Mouse (Mus musculus) testis, adult 2 months (tissue): Measurements from ENCODE around the gene Pdhx. TPM values are rescaled to one million over a fixed set of nuclear protein-coding genes. Genes with fewer than 3 reads are reported as not detected.

Experiments
- H3K27ac ChIP-seq: fragments of 200-500 bp; 2 replicates; pipeline ENCODE4 v1.5.1; 2012; ENCODE audit warnings: low read depth, low read length; ENCODE audit not compliant: control insufficient read depth, insufficient read depth
- H3K27me3 ChIP-seq: fragments of 200-500 bp; 2 replicates; pipeline ENCODE4 v1.6.1; 2012; ENCODE audit warnings: mild to moderate bottlenecking, low read length, moderate library complexity; ENCODE audit not compliant: control insufficient read depth, insufficient read depth
- H3K36me3 ChIP-seq: fragments of 200-500 bp; 2 replicates; pipeline ENCODE4 v1.6.1; 2012; ENCODE audit warnings: mild to moderate bottlenecking, low read length; ENCODE audit not compliant: control insufficient read depth, insufficient read depth
- H3K4me1 ChIP-seq: fragments of 200-500 bp; 2 replicates; pipeline ENCODE4 v1.6.1; 2012; ENCODE audit warnings: low read length; ENCODE audit not compliant: control insufficient read depth, insufficient read depth
- H3K4me3 ChIP-seq: fragments of 200-500 bp; 2 replicates; pipeline ENCODE4 v1.5.1; 2012; ENCODE audit warnings: low read depth, mild to moderate bottlenecking, low read length, moderate library complexity, mixed read lengths; ENCODE audit not compliant: control insufficient read depth
- CTCF ChIP-seq: fragments of 200-500 bp; IDR thresholded peaks from 2 replicates; pipeline ENCODE4 v1.5.1; 2012; ENCODE audit warnings: low read depth, mild to moderate bottlenecking, inconsistent platforms, low read length, moderate library complexity; ENCODE audit not compliant: control insufficient read depth, insufficient read depth, insufficient replicate concordance
- POLR2A ChIP-seq: fragments of 200-500 bp; IDR thresholded peaks from 2 replicates; pipeline ENCODE4 v1.6.1; 2012; ENCODE audit warnings: low read depth, mild to moderate bottlenecking, inconsistent platforms, low read length, moderate library complexity; ENCODE audit not compliant: control insufficient read depth
- polyA plus RNA-seq: library from polyadenylated mRNA; depleted of rRNA; stranded (reverse); fragments of >200 nt; gene quantifications from 2 replicates; pipeline ENCODE4 v1.2.3, GENCODE M21; 2012; rRNA removed

Gene Pdhx
- polyA plus RNA-seq, 1 experiment, result 47.9 TPM

DNA sequence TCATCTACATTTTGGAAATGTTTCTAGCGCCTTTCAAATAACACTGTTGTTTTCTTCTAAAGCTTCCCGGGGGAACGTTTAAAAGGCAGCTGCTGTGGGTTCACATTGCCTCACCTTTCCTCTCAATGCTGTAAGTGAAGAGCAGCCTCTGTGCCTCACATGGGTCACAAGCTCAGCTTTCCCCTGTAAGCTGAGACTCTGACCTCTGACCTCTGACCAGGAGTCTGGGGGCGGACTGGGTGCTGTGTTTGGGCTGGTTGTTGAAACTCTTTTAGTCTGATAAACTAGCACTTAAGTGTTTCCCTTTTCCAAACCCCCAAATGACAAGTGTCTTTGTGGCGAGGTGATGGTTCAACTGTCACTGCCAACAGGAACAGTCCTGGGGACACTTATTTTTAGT, 100.7 kb downstream of the Pdhx start:
- Histone ChIP-seq H3K4me3 (no peak overlapping the region), H3K4me1 (no peaks in the 10 kb centered on the region), H3K27me3 (no peaks in the 10 kb centered on the region), H3K27ac (no peak overlapping the region), H3K36me3 (no peaks in the 10 kb centered on the region)
- TF ChIP-seq POLR2A, result no peak
- TF ChIP-seq CTCF, result no peak

DNA sequence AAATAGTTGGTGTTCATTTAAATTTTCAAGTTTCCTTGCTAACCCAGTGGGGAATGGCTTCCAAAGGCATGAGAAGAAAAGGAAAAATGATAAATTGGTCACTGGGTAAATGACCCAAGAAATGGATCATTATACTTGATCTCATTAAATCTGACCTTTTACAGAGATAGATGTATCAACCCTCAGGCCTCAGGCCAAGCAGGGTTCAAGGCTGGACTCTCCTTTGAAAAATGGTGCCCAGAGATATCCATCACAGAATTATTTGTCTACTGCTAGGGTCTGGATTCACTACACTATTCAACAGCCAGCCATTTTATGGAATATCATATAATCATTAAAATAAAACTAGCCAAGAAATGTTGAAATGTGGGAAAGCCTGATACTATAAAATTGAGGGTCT, 101.4 kb downstream of the Pdhx start:
- TF ChIP-seq CTCF (no peak), POLR2A (no peak)
- Histone ChIP-seq H3K27me3 (no peaks in the 10 kb centered on the region), H3K36me3 (no peaks in the 10 kb centered on the region), H3K4me3 (no peak overlapping the region), H3K27ac (no peak overlapping the region), H3K4me1 (no peaks in the 10 kb centered on the region)

Other genes starting within 250 kb of the Pdhx start
- 0.15 and 0.37 TPM in 2 replicates for gene Cd44, start 171.8 kb downstream of the Pdhx start, polyA plus RNA-seq
- 16.9 and 19.1 TPM in 2 replicates for gene Apip, start 162 bp upstream of the Pdhx start, polyA plus RNA-seq
- gene Ehf, start 229.8 kb upstream of the Pdhx start, polyA plus RNA-seq, result 0.41 and 3.5 TPM in 2 replicates